Mouse (Mus musculus): ENCODE results near the gene Capza3. TPM values are rescaled to one million over a fixed set of nuclear protein-coding genes. Genes with fewer than 3 reads are reported as not detected.

Gene Capza3
- not detected for polyA plus RNA-seq (2015; fragmentation: Illumina TruSeq; extraction: RNeasy Lipid Tissue Mini Kit (QIAGEN cat#74804); ENCODE audit: insufficient read depth, low read depth, low replicate concordance)

GRCm38 (mm10) chr6:140040952-140041351, at the start of gene Capza3:
Capza3 (plus strand) TSS chr6:140041252.

GRCm38 (mm10) chr6:140041357-140041756, 305 bp downstream of the Capza3 start, which contains the start of gene Plcz1:
Plcz1 (minus strand) TSS chr6:140041457.

Other genes with a start within 250 kb of the Capza3 start
- not detected for gene Plcz1, start 205 bp downstream of the Capza3 start, polyA plus RNA-seq (2015; fragmentation: Illumina TruSeq; extraction: RNeasy Lipid Tissue Mini Kit (QIAGEN cat#74804); ENCODE audit: insufficient read depth, low read depth, low replicate concordance)

Measured in pancreas, adult 10 weeks (tissue).